Mouse (Mus musculus) urinary bladder, postnatal 36 days (tissue): ENCODE data around the gene Ppp1r32.

Experiments
- DNase-seq, 2 experiments: peaks; one replicate each; pipeline ENCODE4 v3.0.0; 2022; ENCODE audit warnings: low spot score in 2 of 2, mixed read lengths in 1 of 2

Ppp1r32 gene

GRCm38 (mm10) chr19:10458096-10458495 is 24.6 kb downstream of the Ppp1r32 start:
- DNase-seq = peak in 1 of 2 experiments; percentile 42

GRCm38 (mm10) chr19:10457484-10457800 is 25.3 kb downstream of the Ppp1r32 start:
- DNase-seq = peak in 1 of 2 experiments; percentile 19

- DNase-seq = peak; percentile 18 to 51
Observed at GRCm38 (mm10) chr19:10456752-10457483, 25.8 kb downstream of the Ppp1r32 start, which contains the start of gene Lrrc10b. Lrrc10b (minus strand) TSS chr19:10457473.

- DNase-seq = no peak
Observed at GRCm38 (mm10) chr19:10455437-10455806, 27.3 kb downstream of the Ppp1r32 start.

GRCm38 (mm10) chr19:10454718-10455436 is 27.9 kb downstream of the Ppp1r32 start:
- DNase-seq = no peak

- DNase-seq = peak; percentile 46 to 60
Observed at GRCm38 (mm10) chr19:10449708-10450107, 33.0 kb downstream of the Ppp1r32 start.

- DNase-seq = no peak
Observed at GRCm38 (mm10) chr19:10449190-10449589, 33.5 kb downstream of the Ppp1r32 start.

GRCm38 (mm10) chr19:10448275-10448674 is 34.5 kb downstream of the Ppp1r32 start:
- no peak for DNase-seq

- DNase-seq = no peak
Observed at GRCm38 (mm10) chr19:10444685-10445369, 37.9 kb downstream of the Ppp1r32 start.

- no peak for DNase-seq
Observed at GRCm38 (mm10) chr19:10437521-10437920, 45.2 kb downstream of the Ppp1r32 start.

- no peak for DNase-seq
Observed at GRCm38 (mm10) chr19:10436726-10437125, 46.0 kb downstream of the Ppp1r32 start.

- peak; percentile 43 to 63 for DNase-seq
Observed at GRCm38 (mm10) chr19:10435908-10436307, 46.8 kb downstream of the Ppp1r32 start.

GRCm38 (mm10) chr19:10434927-10435326 is 47.8 kb downstream of the Ppp1r32 start:
- DNase-seq = no peak

- DNase-seq = no peak
Observed at GRCm38 (mm10) chr19:10433879-10434540, 48.7 kb downstream of the Ppp1r32 start.

- no peak for DNase-seq
Observed at GRCm38 (mm10) chr19:10433225-10433624, 49.5 kb downstream of the Ppp1r32 start.

- no peak for DNase-seq
Observed at GRCm38 (mm10) chr19:10431841-10432240, 50.9 kb downstream of the Ppp1r32 start.

GRCm38 (mm10) chr19:10431410-10431809 is 51.3 kb downstream of the Ppp1r32 start:
- DNase-seq = no peak

GRCm38 (mm10) chr19:10429371-10429770 is 53.4 kb downstream of the Ppp1r32 start:
- no peak for DNase-seq

- DNase-seq = no peak
Observed at GRCm38 (mm10) chr19:10427431-10427830, 55.3 kb downstream of the Ppp1r32 start.

- DNase-seq = no peak
Observed at GRCm38 (mm10) chr19:10426793-10427192, 55.9 kb downstream of the Ppp1r32 start.

GRCm38 (mm10) chr19:10426312-10426711 is 56.4 kb downstream of the Ppp1r32 start:
- DNase-seq = no peak
